Mouse (Mus musculus): ENCODE measurements at regions not wholly inside any gene's neighbourhood (a gene's known extent, or its start where the extent isn't known, plus 50 kb on each side); places are given as distances from the start of the nearest gene placed in this dataset.

DNA sequence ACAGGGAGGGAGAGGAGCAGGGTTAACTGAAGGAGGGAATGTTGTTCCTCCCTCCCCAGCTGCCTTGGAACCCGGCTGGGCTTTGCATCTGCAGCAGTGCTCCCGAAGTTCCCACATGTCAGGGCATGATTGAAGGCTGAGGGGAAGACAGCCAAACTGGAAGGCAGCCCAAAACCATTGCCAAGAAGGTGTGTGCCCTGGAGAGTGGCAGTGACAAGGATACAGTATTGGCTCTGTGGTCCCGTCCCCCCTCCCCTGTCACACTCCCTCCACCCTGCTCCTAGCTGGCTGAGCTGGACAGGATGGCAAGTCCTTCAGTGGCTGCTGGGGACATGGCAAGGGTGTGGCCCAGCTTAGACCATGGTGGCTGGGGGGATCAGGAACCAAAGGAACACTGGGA, 79.1 kb downstream of the Cyp26b1 start:
- peak; percentile 48 for DNase-seq

DNA sequence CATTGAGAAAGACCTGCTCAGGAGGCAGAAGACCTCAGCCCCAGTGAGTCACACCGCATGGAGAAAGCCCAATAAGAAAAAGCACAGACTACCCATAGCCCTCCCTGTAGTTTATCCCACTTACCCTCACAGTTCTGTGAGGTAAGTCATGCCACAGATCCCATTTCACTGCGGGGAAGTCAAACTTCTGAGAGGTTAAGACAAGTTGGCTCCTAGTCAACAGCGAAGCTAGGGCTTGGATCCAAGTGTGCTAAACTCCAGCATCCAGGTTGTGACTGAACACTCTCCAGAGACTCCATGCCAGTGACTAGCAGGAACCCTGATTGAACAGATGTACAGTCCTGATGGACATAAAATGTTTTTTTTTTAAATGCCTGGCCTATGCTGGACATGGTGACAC, 85.1 kb downstream of the Cyp26b1 start:
- DNase-seq = no peak

DNA sequence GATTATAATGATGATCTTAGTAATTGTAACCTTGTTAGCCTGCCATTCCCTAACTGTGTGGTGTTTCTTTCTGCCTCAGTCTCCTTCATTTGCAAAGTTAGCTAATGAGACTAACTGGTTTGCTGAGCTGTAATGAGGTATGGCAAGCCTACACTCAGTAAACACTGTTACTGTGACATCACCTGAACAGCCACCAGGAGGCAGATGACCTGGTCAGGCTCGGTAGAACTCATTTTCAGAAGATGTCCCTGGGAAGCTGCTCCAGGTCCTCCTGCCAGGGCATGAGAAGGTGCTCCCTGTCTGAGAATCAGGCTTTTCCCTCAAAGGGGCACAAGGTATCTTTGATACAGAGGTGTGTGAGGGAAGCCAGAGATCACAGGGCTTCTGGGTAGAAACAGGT, 87.0 kb downstream of the Cyp26b1 start:
- peak; percentile 15 for DNase-seq

DNA sequence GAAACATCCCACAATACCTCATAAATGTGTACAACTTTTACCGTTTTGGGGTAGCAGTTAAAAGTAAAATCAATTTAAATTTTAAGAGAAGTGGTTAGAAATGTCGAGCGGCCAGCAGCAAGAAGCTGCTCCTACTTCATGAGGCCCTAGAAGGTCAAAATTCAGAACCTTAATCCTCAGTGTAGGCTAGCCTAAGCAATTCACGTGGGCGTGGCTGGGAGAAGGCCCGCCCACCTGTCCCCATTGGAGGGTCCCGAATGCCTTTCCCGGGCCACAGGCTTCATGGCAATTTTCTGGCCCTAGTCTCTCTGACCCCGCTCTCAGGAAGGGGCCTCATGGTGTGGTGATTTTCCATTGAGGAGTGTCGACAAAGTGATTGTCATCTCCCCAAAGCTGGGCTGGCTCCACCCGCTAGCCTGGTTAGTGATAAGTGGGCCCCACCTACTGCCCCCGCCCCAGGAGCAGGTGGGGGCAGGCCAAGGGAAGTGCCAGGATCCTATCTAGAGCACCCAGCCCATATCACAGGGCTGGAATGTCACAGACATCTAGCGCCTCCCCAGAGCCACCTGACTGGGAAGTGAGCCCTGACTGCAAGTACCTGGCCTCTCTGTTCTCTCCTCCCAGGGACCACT, 93.3 kb downstream of the Cyp26b1 start:
- DNase-seq = no peak

DNA sequence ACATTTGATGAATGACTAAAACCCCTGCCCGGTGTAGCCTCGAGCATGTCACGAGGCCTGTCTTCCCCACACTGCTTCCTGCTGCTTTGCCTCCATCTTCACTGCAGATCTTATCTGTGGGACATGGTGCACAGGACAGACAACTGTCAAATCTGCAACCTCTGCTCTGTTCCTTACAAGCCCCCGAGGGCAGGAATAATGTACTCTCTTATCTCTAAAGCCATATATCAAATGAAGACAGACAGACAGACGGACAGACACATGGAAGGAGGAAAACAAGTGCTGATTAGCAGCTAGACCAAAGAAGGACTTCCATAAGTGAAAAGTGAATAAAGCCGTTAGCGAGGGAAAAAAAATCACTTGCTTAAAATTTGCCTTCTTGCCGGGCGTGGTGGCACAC, 95.6 kb downstream of the Cyp26b1 start:
- no peak for DNase-seq

DNA sequence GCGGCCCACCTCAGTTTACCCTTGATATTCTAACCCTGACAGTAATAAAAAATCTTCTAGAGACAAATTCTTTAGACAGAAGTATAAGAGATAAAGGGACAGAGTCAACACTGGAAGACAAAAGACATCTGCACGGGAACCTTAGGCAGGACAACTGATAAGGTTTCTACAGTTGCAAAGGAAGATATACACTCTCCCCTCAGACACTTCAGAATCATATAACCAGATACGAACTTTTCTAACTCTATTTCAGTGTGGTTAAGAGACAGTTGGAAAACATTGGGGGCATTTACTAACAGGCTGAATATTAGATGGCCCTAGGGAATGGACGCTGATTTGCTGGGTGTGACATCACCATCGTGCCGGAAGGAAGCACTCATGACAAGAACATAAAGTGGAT, 100.0 kb downstream of the Cyp26b1 start:
- DNase-seq = no peak

DNA sequence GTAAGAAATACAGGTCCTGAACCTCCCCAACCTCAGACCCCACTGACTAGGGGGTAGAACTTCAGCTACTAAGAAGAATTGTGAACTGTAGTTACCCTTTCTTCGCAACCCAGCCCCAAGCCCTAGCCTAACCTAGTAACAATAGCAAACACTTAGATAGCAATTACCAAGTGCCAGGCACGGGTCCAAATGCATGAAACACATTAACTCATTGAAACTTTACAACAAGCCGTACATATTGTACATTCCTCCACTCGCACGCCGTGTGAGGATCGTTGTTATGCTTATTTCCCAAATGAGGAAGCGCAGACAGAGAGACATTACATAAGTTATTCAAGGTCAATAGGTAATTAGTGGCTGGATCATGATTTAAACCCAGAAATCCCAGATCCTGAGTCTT, 100.5 kb downstream of the Cyp26b1 start:
- DNase-seq = peak; percentile 18

DNA sequence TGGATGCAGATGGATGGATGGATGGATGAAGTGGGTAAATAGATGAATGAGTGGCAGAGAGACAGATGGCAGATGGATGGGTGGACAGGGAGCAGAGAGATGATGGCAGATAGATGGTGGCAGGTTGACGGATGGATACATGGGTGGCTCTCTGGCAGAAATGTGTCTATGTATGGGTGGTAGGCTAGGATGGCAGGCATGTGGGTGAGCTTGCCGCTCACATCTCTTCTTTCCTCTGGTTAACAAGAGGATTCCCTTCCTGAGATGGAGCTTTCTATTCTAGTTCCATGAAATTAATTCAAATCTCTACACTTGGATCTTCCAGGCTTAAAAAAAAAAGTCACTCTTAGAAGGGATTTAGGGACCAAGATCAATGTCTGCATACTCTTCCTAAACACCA, 101.1 kb downstream of the Cyp26b1 start:
- no peak for DNase-seq

DNA sequence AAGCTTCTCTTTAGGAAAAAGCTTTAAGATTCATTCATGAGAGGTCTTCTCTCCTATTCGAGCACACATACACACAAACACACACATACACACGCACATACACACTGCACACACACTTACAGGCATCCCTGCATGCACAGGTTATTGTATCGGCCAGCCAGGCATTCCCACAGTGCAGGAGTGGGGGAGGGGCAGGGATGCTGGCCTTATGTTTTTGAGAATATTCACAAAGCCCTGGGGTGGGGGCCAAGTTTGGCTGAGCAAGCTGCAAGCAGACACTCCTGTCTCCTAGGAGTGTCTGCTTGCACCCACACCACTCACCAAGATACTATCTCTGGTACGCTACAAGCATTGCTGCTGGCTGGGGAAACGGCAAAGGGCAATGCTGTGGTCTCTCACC, 102.6 kb downstream of the Cyp26b1 start:
- no peak for DNase-seq

DNA sequence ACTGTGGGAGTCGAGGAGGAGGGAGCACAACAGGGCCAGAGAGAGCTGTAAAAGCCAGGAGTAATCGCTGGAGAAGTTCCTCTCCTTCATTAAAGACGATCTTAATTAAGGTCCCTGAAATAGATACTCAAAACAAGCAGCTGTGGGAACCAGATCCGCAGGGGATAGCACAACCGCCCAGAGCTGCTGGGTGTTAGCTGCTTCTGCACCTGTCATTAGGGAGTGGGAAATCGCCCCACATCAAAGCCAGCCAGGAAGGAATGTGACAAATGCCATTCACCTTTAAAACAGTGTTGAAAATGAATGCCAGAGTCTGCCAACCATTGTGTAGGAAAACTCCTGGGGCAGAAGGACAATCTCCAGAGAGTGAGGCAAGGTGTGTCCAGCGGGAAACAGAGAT, 112.5 kb downstream of the Cyp26b1 start:
- no peak for DNase-seq

DNA sequence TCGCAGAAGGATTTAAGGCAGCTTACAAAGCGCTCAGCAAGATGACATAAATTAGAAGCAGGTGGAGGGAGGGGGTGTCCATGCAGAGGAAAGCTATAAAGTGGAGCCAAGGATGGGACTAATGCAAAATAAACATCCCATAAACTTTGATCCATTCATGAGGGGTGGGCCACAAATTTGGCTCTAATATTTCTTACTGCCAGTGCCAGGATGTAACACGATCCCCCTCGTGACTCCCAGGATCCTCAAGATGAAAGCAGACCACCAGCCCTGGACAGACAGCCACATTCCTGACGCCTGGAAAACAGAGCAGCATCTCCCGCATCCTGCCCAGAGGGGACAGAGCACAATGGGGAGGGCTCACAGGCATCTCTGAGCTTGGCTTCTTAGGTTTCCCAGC, 116.6 kb downstream of the Cyp26b1 start:
- no peak for DNase-seq

DNA sequence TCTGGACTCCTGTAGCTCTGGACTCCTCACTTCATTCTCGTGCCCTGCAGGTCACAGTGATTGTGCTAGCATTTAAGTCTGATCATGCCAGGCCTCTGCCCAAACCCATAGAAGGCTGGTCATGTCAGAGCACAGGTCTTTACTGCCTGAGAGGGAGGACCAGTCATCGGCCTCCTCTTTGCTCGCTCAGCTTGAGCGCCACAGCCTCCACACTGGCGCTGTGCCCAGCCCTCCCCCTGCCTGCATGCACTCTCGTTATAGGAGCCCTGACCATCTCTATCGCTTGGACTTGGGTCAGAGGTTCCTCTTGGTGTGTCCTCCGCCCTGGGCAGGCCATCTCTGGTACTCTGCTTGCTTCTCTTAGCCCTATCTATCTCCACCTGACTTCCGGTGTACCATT, 117.2 kb downstream of the Cyp26b1 start:
- peak; percentile 53 for DNase-seq

DNA sequence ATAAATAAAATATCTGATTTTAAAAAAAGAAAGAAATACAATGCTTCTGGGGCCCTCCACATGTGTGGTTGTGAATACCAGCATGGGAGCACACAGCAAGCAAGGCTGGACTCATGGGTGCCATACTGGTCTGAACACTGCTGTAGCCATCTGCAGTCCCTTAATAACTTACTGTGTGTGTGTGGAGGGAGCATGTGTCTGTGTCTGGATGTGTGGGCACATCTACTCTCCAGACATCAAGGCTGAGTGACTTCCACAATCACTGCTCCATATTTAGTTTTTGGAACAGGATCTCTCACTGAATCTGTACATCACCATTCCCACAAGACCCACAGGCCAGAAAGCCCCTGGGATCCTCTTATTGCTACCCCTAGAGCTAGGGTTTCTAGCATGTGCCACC, 118.9 kb downstream of the Cyp26b1 start:
- DNase-seq = no peak

DNA sequence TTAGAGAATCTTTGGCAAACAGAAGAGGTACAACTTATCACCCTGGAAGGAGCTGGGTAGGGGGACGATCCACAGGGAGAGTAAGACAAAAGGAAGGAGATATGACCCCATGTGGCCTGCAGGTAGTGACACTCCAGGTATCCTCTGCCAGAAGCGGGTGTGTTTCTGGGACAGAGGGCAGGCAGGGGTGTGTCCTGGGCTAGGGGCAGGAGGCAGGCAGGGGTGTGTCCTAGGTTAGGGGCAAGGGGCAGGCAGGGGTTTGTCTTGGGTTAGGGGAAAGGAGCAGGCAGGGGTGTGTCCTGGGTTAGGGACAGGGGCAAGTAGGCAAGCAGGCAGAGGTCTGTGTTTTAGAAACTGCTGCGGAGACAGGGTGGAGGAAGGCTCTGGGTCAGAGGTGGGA, 120.5 kb downstream of the Cyp26b1 start:
- no peak for DNase-seq

DNA sequence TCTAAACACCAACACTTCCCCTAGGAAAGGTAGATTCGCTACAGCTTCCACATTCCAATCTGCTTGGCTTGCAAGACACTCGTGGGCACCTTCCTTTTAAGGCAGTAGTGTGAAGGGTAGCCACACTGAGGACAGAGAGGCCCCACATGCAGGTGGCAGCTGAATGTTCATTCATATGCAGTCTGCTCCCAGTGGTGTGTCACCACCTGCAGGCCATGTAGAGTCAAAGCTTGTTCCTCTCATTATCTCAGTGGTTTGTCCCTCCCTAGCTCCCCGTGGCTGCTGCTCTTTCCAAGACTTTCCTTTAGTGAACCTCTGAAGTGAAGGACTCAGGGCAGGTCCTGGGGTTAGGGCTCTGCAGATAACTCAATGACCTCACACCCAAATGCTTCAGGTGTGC, 121.4 kb downstream of the Cyp26b1 start:
- no peak for DNase-seq

DNA sequence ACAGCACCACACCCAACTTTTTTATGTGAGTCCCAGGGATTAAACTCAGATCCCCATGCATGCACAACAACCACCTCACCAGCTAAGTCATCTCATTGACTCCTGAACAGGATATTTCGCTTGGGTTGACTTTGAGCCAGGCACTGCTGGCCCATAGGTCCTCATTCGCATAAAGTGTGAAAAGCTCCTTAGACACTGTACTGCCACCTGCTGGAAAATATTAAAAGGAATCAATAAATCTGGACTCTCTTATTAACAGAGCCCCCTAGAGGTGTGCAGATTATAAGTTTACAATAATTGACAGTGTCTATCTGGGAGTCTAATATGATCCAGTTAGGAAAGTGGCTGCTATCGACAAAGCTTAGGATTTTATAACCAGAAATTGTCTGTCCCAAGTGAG, 126.4 kb downstream of the Cyp26b1 start:
- no peak for DNase-seq

DNA sequence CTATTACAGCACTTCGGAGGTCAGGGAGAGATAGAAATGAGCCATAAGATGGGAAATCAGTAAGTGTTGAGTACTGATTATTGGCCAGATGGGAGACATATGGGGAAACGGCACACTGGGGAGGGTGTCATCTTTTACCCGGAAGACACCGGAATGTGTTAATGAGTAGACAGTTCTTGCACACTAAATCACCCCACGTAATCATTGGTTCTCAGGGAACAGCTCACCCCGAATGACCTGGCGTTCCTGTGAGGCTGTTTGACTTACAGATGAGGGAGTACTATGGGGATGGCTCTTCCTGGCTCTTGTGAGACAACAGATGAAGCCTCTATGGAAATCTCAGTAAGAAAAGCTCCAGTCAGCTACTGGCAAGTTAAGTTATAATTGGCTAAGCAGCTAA, 127.5 kb downstream of the Cyp26b1 start:
- no peak for DNase-seq

DNA sequence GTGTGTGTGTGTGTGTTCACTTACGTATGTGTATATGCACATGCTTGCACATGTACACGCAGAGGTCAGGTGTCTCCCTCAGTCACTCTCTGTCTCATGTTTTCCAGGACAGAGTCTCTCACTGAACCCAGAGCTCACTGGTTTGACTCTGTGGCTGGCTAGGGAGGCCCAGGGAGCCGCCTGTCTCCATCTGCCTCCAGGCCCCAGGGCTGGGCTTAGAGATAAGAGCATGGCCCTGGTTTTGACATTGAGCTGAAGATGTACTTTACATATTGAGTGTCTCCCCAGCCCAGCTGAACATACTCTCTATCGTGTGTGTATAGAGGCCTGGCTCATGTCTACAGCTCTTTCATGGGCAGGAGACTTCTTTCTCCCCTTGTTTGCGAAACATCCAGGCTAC, 128.1 kb downstream of the Cyp26b1 start:
- no peak for DNase-seq

DNA sequence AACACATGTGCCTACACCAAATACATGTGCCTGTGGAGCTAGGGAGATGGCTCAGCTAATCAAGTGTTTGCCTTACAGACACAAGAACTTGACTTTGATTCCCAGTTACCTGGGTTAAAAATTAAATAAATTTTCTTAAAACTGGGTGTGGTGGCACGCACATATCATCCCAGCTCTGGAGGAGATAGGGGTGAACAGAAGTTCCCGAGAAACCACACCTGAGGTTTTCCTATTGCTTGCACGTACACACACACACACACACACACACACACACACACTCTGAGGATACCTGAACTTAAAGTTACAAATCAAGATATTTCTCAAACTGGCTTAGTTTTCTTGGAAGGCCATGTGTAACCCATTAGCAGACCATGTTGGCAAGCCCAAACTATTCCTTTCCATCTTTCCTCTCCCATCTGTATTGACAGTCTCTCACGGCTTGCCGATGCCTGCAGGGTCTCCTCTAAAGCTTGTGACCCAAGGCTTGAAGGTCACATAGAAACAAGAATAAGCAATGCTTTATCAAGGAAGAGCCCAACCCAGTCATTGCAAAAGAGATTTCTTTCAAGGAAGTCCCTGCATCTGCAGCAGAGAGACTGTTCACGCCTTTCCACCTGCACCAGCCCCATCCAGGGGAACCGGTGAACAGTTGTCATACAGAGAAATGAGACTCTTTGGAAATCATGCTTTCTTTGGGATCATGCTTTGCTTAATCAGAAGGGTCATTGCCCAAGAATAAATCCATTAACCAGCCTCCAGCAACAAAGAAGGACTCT, 129.9 kb downstream of the Cyp26b1 start:
- no peak for DNase-seq

DNA sequence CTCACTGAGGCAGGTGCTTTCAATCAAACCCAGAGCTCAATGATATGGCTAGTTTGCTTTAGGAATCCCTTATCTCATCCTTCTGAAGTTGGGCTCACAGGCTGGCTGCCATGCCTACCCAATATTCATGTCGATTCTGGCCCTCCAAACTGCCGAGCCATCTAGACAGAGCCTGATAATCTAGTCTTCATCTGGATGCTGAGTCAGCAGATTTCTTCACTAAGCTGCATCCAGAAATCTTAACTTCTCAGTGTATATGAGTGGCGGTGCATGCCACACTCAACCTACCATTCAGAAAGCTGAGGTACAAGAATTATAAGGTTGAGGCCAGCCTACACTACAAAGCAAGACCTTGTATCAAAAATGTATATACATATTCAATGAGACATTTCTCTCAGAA, 136.9 kb downstream of the Cyp26b1 start:
- no peak for DNase-seq

DNA sequence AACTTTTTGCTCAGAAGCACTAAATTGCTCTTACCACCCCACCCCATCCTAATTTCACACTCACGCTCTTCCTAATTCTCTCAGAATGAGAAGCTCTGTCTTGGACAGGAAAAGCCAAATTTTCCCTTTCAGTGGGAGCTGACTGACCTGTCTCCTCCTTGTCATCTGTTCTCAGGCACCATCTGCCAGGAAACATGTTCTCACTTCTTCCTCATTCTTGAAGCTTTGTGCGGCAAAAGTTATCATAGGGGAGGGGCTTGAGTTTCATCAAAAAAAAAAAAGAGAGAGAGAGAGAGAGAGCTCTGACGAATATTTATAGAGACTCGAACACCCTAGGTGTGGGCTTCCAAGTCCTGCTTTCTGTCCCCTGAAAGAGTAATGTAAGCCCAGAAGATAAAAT, 148.6 kb downstream of the Cyp26b1 start:
- no peak for DNase-seq

DNA sequence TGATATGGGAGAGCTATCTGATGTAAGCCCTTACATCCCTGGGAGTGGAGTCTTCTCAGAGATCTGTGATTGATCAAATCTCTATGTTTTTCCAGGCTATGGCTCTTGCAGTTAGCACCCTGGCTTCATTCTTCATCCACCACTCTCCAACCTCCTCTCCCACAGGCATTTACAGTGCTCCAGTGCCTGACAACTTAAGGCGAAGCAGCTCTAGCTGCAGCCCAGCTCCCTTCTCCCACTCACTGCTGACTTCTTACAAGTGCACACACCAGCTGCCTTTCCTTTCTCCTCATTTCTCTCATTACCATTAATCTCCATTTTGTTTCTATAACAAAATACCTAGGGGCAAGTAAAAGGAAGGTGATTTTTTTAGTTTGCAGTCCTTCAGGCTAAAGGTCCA, 151.0 kb downstream of the Cyp26b1 start:
- DNase-seq = no peak

DNA sequence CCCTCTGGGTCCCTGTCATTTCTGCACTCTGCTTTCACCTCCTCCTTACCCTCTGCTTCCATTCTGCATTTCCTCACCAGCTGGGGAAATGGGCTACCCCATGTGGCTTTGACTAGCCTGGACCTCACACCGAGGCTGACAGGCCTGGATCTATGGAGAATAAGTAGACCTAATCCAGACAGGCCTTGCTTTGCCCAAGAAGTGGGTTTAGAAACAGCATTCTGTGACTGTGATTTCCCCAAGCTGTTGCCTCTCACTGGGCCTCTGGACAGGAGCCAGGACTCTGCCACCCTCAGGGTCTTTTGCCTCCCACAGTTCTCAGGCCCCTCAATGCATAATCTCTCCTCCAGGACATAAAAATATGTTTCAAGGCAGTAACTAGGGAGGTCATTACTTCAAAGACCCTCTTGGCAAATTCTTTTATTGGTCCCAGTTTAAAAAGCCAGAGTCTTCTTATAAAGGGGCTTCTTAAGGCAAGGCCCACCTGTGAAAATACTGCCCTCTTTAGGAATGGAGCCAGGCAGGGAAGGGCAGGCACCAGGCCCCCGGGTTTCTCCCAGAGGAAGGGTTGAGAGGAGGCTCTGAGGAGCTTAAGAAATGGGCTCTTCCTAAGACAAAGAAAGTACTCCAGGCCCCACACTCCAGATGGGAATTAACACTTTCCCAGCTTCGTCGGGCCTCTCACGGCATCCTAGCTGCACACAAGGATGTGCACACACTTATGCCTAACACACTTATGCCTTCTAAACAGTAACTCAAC, 151.8 kb downstream of the Cyp26b1 start:
- DNase-seq = no peak

DNA sequence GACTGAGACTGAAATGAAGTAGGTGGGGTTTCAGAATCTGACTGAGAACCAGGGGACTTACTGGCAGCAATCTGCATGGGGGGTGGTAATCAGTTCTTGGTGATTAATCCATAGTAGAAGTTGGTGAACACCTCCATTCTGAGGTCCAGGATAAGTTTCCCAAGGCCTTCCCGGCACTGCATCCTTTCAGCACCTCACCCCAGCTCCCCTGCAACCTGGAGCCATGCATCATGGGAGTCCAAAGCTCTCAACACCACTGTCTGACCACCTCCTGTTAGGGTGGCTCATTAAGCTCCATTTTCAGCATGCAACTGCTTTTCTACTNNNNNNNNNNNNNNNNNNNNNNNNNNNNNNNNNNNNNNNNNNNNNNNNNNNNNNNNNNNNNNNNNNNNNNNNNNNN, 157.0 kb downstream of the Cyp26b1 start:
- DNase-seq = no peak
